Mouse (Mus musculus) heart, embryonic 12.5 days (tissue): ENCODE measurements around the gene Gm21411. TPM values are rescaled to one million over a fixed set of nuclear protein-coding genes. Genes with fewer than 3 reads are reported as not detected.
"Not testable (repeated sequence)": the region's sequence is repeated elsewhere in the genome, so short reads cannot be mapped to it uniquely, and the experiment has no call there.

Experiments used
- ATAC-seq: fragments of 200-750 bp; cut with Nextera tagmentation; 2 replicates; pipeline ENCODE4 v1.8.0; 2017; ENCODE audit warnings: moderate TSS enrichment, moderate library complexity; ENCODE audit not compliant: insufficient number of reproducible peaks, low FRiP score
- H3K27ac ChIP-seq: fragments of 300-500 bp; sonication (generic); 2 replicates; pipeline ENCODE4 v1.5.1; 2016; ENCODE audit warnings: mild to moderate bottlenecking, moderate library complexity; ENCODE audit not compliant: poor library complexity, severe bottlenecking
- H3K27me3 ChIP-seq: fragments of 300-500 bp; sonication (generic); replicated peaks from 2 replicates; pipeline ENCODE4 v1.6.1; 2016; ENCODE audit warnings: mild to moderate bottlenecking, moderate library complexity
- H3K36me3 ChIP-seq: fragments of 300-500 bp; sonication (generic); 2 replicates; pipeline ENCODE4 v1.6.1; 2016; ENCODE audit warnings: mild to moderate bottlenecking, moderate library complexity
- H3K4me1 ChIP-seq: fragments of 300-500 bp; sonication (generic); replicated peaks from 2 replicates; pipeline ENCODE4 v1.6.1; 2016; ENCODE audit warnings: mild to moderate bottlenecking
- H3K4me2 ChIP-seq: fragments of 300-500 bp; sonication (generic); 2 replicates; pipeline ENCODE4 v1.6.1; 2016; ENCODE audit warnings: mild to moderate bottlenecking, moderate library complexity
- H3K4me3 ChIP-seq: fragments of 300-500 bp; sonication (generic); 2 replicates; pipeline ENCODE4 v1.5.1; 2016; ENCODE audit warnings: mild to moderate bottlenecking
- H3K9ac ChIP-seq: fragments of 300-500 bp; sonication (generic); 2 replicates; pipeline ENCODE4 v1.6.1; 2016; ENCODE audit warnings: mild to moderate bottlenecking, moderate library complexity
- H3K9me3 ChIP-seq: fragments of 300-500 bp; sonication (generic); replicated peaks from 2 replicates; pipeline ENCODE4 v1.6.1; 2016; ENCODE audit warnings: mild to moderate bottlenecking, moderate library complexity
- WGBS: fragments of 180-500 bp; shearing (Covaris S2); methylation state at CpG from one replicate; pipeline ENCODE4 v1.1.7; 2016; 5-methylcytosine and 5-hydroxymethylcytosine counted together
- polyA plus RNA-seq: library from polyadenylated mRNA; unstranded; fragments of >200 nt; fragmentation: Nextera tagmentation; extraction: Ambion mirVana; gene quantifications from 2 replicates; pipeline ENCODE4 v1.2.1, GENCODE M21; 2016

Gene Gm21411
- polyA plus RNA-seq, result not detected in 2 replicates

DNA sequence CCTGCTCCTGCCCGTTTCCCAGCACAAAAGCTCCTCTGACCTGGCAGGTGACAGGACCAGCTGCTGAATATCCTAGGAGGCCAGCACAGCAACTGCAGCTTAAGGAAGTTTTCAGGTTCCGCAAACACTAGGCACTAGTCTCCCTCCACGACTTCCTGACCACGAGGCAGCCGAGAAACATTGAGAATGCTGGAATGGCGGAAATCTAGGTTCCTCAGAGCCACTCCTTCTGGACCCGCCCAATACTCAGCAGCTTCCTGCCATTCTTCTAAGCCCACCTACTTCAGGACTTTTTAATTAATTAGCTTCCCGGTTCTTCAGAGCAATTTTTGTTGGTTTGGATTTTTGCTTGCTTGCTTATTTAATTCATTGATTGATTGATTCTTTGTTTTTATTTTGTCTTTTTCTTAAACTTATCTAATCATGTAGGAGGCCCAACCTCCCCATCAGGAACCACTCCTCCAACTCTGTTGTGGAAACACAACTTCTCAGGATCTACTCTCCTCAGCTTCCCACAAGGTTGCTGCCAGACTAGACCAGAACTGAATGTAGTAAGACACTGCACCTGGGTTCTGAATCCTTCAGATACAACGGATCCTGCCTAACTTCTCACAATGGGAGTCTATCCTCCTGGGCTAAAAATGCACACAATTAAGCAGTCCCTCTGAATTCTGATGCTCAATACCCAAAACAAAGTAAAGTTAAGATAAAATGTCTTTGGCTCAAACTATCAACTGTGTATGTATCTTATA, at the start of gene Gm21411:
TSS of gene Gm21411 (minus strand) at position 205 of the 752 bp plus-strand sequence.
- not testable (repeated sequence) for H3K9ac ChIP-seq, ATAC-seq, H3K27ac ChIP-seq, H3K4me3 ChIP-seq, H3K27me3 ChIP-seq, H3K9me3 ChIP-seq, H3K36me3 ChIP-seq, H3K4me1 ChIP-seq, H3K4me2 ChIP-seq
- WGBS, result 61% methylated on average over 9 of the region's 9 CpGs

DNA sequence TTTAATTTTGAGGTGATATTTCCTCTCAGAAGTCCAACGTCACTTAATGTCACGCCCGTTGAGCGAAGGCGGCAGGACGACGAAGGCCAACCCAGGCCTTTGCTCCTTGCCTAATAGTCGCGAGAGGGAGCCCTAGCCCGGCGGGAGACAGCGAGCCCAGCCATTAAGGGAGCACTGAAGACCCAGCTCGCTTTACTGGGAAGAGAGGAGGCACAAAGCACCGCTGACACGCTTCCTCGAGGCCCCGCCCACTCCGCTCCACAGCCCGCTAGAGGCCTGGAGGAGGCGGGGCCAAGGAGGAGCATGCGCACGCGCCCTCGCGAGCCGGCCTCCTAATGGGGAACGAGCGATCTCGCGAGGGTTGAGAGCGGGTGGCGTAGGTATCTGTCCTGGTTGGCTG, 32.3 kb upstream of the Gm21411 start:
- Histone ChIP-seq H3K4me3 (peak overlapping the region; percentile 20; the same call in 1 of the 2 replicates), H3K4me2 (peak overlapping the region; percentile 48), H3K9me3 (peaks cover 14% of the 10 kb centered on the region)
- H3K27me3 ChIP-seq, ATAC-seq, H3K9ac ChIP-seq, H3K36me3 ChIP-seq, H3K4me1 ChIP-seq, H3K27ac ChIP-seq: not testable (repeated sequence)
- 54% methylated on average over 32 of the region's 32 CpGs for WGBS

GRCm38 (mm10) chr4:146932311-146933082, 23.1 kb upstream of the Gm21411 start:
- H3K9ac ChIP-seq, result no peak overlapping the region
- H3K36me3 ChIP-seq, result no peaks in the 10 kb centered on the region
- no peak overlapping the region for H3K27ac ChIP-seq
- H3K4me2 ChIP-seq, result peak overlapping the region; percentile 66
- peak overlapping the region; percentile 42 for H3K4me3 ChIP-seq
- H3K4me1 ChIP-seq, result no peaks in the 10 kb centered on the region
- WGBS, result 6% methylated on average over 77 of the region's 77 CpGs
- peaks cover 19% of the 10 kb centered on the region for H3K27me3 ChIP-seq
- H3K9me3 ChIP-seq, result peaks cover 31% of the 10 kb centered on the region
- peak; percentile 57 for ATAC-seq

DNA sequence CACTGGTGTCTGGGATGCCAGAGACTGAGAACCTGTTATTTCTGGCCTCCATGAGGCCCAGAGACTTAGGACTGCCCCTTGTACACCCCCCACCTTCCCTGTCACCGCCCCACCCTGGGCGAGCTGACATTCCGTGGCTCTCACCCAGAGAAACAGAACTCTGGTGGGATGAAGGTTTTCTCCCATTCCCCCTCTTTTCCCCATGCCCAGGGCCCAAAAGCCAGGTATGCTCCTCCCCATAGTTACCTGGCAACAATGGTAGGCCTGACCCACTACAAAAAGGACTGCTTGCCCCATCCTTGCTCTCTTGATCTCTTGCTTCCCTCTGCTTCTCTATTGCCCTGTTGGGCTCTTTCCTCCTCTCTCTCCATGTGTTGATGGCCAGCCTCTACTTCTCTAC, 5.8 kb upstream of the Gm21411 start:
- no peak for ATAC-seq
- H3K9me3 ChIP-seq, result peaks cover 13% of the 10 kb centered on the region
- no peaks in the 10 kb centered on the region for H3K36me3 ChIP-seq
- H3K27ac ChIP-seq, result no peak overlapping the region
- no peak overlapping the region for H3K9ac ChIP-seq
- H3K27me3 ChIP-seq, result no peaks in the 10 kb centered on the region
- 76% methylated on average over 3 of the region's 3 CpGs for WGBS
- H3K4me3 ChIP-seq, result no peak overlapping the region
- H3K4me1 ChIP-seq, result no peaks in the 10 kb centered on the region
- no peak overlapping the region for H3K4me2 ChIP-seq

GRCm38 (mm10) chr4:146908131-146908530, 1.3 kb downstream of the Gm21411 start:
- H3K27me3 ChIP-seq, H3K4me3 ChIP-seq, H3K9me3 ChIP-seq, H3K27ac ChIP-seq, H3K36me3 ChIP-seq, ATAC-seq, H3K9ac ChIP-seq, H3K4me1 ChIP-seq, H3K4me2 ChIP-seq: not testable (repeated sequence)
- 88% methylated on average over 1 of the region's 1 CpGs for WGBS

DNA sequence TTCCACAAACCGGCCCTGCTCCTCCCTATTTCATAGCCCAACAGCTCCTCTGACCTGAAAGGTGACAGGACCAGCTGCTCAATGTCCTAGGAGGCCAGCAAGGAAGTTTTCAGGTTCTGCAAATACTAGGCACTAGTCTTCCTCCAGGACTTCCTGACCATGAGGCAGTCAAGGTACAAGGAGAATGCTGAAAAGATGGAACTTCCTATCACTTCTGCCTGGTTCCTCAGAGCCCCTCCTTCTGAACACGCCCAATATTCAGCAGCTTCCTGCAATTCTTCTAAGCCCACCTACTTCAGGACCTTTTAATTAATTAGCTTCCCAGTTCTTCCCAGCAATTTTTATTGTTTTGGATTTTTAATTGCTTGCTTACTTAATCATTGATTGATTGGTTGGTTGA, 4.6 kb downstream of the Gm21411 start:
- H3K9me3 ChIP-seq, H3K9ac ChIP-seq, H3K36me3 ChIP-seq, H3K4me1 ChIP-seq, H3K27me3 ChIP-seq, ATAC-seq, H3K27ac ChIP-seq, H3K4me3 ChIP-seq, H3K4me2 ChIP-seq: not testable (repeated sequence)
- WGBS, result 59% methylated on average over 2 of the region's 2 CpGs

DNA sequence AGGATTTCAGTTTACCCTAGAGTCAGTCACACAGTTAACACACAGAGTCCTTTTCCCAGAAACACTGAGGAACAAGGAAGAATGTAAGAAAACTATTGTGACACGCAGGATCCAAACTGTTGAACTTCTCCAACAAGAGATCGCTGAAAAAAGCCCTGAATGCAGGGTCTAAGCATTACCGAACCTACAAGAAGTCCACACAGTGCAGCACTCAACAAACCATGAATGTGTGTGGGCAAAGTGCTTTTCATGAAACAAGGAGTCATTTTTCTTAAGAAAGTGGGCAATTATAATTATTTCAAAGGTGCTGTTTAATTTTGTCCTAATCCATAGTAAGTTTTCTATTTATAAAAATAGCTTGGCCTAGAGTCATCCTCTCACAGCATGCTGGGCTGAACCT, 6.3 kb downstream of the Gm21411 start:
- 43% methylated on average over 3 of the region's 3 CpGs for WGBS
- H3K4me3 ChIP-seq, H3K27ac ChIP-seq, H3K9me3 ChIP-seq, H3K9ac ChIP-seq, H3K27me3 ChIP-seq, H3K4me1 ChIP-seq, ATAC-seq, H3K36me3 ChIP-seq, H3K4me2 ChIP-seq: not testable (repeated sequence)

Other genes starting within 250 kb of the Gm21411 start
- gene Zfp989, start 62.4 kb upstream of the Gm21411 start, polyA plus RNA-seq, result not detected in 2 replicates
- not detected in 2 replicates for gene Rex2, start 112.3 kb upstream of the Gm21411 start, polyA plus RNA-seq
- 6.9 and 7.8 TPM in 2 replicates for gene Zfp991, start 222.4 kb upstream of the Gm21411 start, polyA plus RNA-seq